Mouse (Mus musculus): ENCODE results near the gene Selenom. TPM values are rescaled to one million over a fixed set of nuclear protein-coding genes. Genes with fewer than 3 reads are reported as not detected.

Gene Selenom
- total and polyA plus RNA-seq, 3 experiments, result 4.1 to 33.0 (median 7.1) TPM

DNA sequence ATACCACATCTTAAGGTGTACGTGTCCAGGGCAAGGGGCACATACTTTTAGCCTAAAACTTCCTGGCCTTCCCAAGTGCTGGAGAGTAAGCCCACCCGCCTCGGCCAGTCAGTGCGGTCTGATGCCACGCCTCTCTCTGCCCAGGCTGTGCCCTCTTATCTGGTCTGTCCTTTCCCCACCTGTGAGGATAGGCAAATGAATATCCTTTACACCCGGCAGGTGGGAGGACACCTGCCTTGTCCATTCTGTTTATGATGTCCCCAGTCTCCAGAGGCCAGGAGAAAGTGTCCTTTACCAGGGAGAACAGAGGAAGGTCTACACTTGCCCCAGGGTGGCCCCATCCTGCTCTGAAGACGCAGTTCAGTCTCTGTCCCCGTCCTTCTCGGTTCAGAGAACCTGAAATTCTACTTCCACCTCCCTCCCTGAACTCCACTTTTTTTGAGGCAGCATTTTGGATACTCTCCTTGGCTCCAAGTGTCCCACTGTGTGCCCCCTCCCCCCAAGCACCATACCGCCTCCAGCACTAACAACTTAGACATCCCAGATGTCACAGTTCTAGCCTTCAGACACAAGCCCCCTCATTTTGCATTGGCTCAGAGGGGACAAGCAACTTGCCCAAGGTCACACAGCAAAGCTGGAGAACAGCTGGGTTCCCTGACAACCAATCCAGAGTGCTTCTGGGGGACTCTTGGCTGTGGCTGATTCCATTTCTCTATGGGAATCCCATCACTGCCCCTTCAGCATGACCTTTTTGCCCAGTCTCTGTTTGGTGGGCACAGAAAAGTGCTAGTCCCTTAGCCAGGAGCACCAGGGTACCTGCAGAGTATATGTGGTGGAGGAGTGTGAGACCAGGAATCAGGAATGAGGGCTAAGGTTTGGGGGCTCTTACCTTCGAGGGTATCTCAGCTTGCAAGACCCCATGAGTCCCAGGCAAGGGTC lies 10.5 kb upstream of the Selenom start:
- Histone ChIP-seq H3K27me3 (replicated peaks) (peaks cover 89% of the 10 kb centered on the region), H3K4me3 (replicated peaks in 1 of 3; ENCODE audit: low read depth in 2 of 3, low read length in 2 of 3, poor library complexity in 1 of 3) (no peak overlapping the region), H3K9ac (ENCODE audit: insufficient read depth, low read depth) (no peak overlapping the region), H3K27ac (ENCODE audit: insufficient read depth, low read depth) (no peak overlapping the region), H3K4me1 (ENCODE audit: control insufficient read depth in 1 of 2, insufficient read depth in 2 of 2) (peaks cover 2 to 6% of the 10 kb centered on the region in 2 experiments; a peak in 1 of 4 replicates), H3K4me2 (ENCODE audit: insufficient read depth, low read depth, poor library complexity, severe bottlenecking) (no peak overlapping the region), H3K79me2 (replicated peaks; ENCODE audit: control insufficient read depth, extremely low read depth, insufficient read depth, poor library complexity, severe bottlenecking) (no peaks in the 10 kb centered on the region), H3K9me3 (replicated peaks; ENCODE audit: low read length) (no peaks in the 10 kb centered on the region), H3K36me3 (replicated peaks in 1 of 2; ENCODE audit: control insufficient read depth in 1 of 2, insufficient read depth in 1 of 2, low read length in 1 of 2) (no peaks in the 10 kb centered on the region)
- DNase-seq (ENCODE audit: extremely low read depth), result no peak
- TF ChIP-seq KAT2A (IDR thresholded peaks at IDR 0.05; ENCODE audit: insufficient replicate concordance, low read length), result no peak
- no peak for TF ChIP-seq SIN3A (IDR thresholded peaks at IDR 0.05; ENCODE audit: low read length)
- TF ChIP-seq MAZ (IDR thresholded peaks at IDR 0.05; ENCODE audit: low read depth, low read length), result no peak
- no peak for TF ChIP-seq BHLHE40 (IDR thresholded peaks at IDR 0.05; ENCODE audit: low read depth, low read length)
- no peak for TF ChIP-seq IRF4 (IDR thresholded peaks at IDR 0.05; ENCODE audit: low read depth, low read length)
- no peak for TF ChIP-seq MXI1 (IDR thresholded peaks at IDR 0.05; ENCODE audit: low read depth, low read length)
- TF ChIP-seq SMC3 (IDR thresholded peaks at IDR 0.05; ENCODE audit: low read depth, low read length), result no peak
- dilution Hi-C loops (cut with MboI; ENCODE audit: extremely low pct_ligation_motif_present, extremely low pct_unique_long_range_greater_than_20kb, low sequenced_read_pairs) (no loop called here), in situ Hi-C loops (cut with MboI; ENCODE audit: low pct_ligation_motif_present, low pct_unique_long_range_greater_than_20kb, low sequenced_read_pairs) (no loop called here)

DNA sequence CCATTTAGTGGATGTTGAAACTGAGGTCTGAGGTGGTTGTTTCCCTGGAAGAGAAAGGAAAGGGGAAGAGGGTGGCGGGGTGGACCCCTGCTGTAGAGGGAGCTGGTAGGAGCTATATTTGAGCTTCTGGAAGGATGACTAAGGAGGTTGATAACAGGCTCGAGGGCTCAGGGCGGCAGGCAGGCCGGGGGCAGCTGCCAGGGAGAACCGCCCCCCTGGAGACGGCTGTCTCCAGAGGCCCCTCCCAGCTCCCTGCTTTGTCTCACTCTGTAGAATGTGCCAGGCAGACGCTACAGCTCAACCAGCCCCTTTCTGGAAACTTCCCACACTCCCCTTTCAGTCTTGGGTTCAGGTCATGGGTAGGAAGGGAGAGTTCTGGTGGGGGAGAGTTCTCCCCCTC lies 6.3 kb upstream of the Selenom start:
- TF ChIP-seq HCFC1 (IDR thresholded peaks at IDR 0.05; ENCODE audit: low read depth, low read length) (no peak), ZC3H11A (IDR thresholded peaks at IDR 0.05; ENCODE audit: low read depth, low read length) (no peak), MAX (IDR thresholded peaks at IDR 0.05; ENCODE audit: low read length) (no peak), ZMIZ1 (IDR thresholded peaks at IDR 0.05; ENCODE audit: low read depth, low read length) (no peak), ZKSCAN1 (IDR thresholded peaks at IDR 0.05; ENCODE audit: borderline replicate concordance, low read depth, low read length) (no peak), POLR2A (IDR thresholded peaks at IDR 0.05; ENCODE audit: low read depth, low read length) (no peak), IRF4 (IDR thresholded peaks at IDR 0.05; ENCODE audit: low read depth, low read length) (no peak), RCOR1 (conservative IDR thresholded peaks at IDR 0.05; ENCODE audit: low read depth, low read length) (no peak), JUN (IDR thresholded peaks at IDR 0.05; ENCODE audit: insufficient read depth, low read depth, low read length) (no peak)
- peak overlapping the region; percentile 30; the same call in 1 of the 2 replicates for H3K4me2 ChIP-seq (ENCODE audit: insufficient read depth, low read depth, poor library complexity, severe bottlenecking)
- H3K79me2 ChIP-seq (replicated peaks; ENCODE audit: control insufficient read depth, extremely low read depth, insufficient read depth, poor library complexity, severe bottlenecking), result no peaks in the 10 kb centered on the region
- peaks cover 55% of the 10 kb centered on the region for H3K27me3 ChIP-seq (replicated peaks)
- H3K4me3 ChIP-seq (replicated peaks in 1 of 3; ENCODE audit: low read depth in 2 of 3, low read length in 2 of 3, poor library complexity in 1 of 3), result no peak overlapping the region
- in situ Hi-C loops (cut with MboI; ENCODE audit: low pct_ligation_motif_present, low pct_unique_long_range_greater_than_20kb, low sequenced_read_pairs) (no loop called here), dilution Hi-C loops (cut with MboI; ENCODE audit: extremely low pct_ligation_motif_present, extremely low pct_unique_long_range_greater_than_20kb, low sequenced_read_pairs) (no loop called here)
- H3K27ac ChIP-seq (ENCODE audit: insufficient read depth, low read depth), result no peak overlapping the region
- H3K36me3 ChIP-seq (replicated peaks in 1 of 2; ENCODE audit: control insufficient read depth in 1 of 2, insufficient read depth in 1 of 2, low read length in 1 of 2), result no peaks in the 10 kb centered on the region
- no peak for DNase-seq (ENCODE audit: extremely low read depth)
- no peak overlapping the region for H3K9ac ChIP-seq (ENCODE audit: insufficient read depth, low read depth)
- H3K9me3 ChIP-seq (replicated peaks; ENCODE audit: low read length), result no peaks in the 10 kb centered on the region
- H3K4me1 ChIP-seq (ENCODE audit: control insufficient read depth in 1 of 2, insufficient read depth in 2 of 2), result peaks cover 2 to 6% of the 10 kb centered on the region in 2 experiments; a peak in 1 of 4 replicates

Data from CH12.LX (cell line).